Mouse (Mus musculus): Measurements from ENCODE around the gene Chl1.
A peak's percentile ranks its signal among the peaks of the same experiment; 100 is the strongest.

Gene Chl1

DNA sequence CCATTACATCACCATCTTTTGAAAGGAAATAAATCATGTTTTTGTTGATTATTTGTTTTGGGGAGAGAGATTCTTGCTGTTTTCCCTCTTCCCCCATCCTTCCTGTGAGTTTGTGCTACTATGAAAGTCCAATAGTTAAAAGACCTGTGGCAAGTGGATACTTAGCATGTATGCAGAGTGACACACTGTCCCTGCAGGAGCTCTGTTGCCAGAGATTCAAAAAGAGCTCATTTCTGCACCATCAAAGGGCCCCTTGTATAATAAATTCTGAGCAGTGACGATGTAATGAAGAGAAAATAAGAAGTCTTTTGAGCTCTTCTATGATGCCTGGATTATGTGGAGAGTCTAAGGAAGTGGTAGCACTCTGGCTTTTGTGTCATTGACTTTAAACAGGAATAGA, 33.4 kb downstream of the Chl1 start:
- DNase-seq: no peak

DNA sequence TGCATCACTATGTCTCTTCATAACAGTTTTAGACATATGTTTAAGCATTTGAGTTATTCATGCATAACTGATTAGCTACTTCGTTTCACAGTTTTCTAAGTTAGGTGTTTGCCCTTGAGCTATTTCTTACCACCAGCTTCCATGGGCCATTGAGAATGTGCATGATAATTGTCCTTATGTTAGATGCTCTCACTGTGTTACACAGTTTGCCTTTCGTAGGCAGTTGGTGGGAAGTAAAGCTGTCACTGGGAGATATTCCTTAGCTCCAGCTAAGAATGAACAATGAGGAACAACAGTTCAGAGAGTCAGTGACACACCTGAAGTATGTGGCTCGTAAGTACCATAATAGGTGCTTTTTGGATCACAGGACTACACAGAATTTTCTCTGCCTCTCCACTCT, 35.9 kb downstream of the Chl1 start:
- no peak for DNase-seq

DNA sequence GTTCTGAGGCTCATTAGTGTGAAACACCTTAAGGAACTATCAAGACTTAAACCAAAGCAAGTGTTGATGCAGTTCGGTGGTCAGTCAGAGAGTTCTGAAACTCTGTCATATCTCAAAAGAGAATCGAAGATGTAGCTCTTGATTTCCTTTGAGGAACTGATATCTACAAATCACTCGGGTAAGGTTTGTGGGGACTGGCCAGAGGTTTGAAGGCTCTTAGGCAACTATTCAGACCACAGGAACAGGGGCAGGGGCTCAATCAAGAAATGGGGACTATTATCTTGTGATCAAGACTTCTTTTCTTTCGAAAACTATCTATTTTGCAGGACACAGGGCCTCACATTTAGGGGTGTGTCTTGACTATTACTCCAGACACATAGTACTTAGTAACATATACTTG, 39.5 kb downstream of the Chl1 start:
- no peak for DNase-seq

GRCm38 (mm10) chr6:103558037-103558893, 47.9 kb downstream of the Chl1 start:
- DNase-seq: no peak

DNA sequence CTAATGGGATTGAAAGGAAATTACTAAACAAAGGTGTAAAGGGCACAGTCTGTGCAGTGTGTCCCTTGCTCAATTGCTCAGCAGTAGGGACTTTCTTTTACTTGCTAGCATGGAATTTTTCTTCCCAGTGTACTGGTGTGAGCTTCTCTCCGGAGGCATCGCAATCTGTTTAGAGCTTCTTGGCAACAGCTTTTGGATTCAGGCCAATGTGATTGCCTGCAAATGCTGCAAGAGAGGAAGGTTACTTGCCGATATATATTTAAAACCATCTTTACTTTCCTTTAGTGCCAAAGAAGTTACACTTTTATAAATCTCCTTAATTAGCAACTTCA, 48.5 kb downstream of the Chl1 start:
- peak; percentile 28 for DNase-seq

DNA sequence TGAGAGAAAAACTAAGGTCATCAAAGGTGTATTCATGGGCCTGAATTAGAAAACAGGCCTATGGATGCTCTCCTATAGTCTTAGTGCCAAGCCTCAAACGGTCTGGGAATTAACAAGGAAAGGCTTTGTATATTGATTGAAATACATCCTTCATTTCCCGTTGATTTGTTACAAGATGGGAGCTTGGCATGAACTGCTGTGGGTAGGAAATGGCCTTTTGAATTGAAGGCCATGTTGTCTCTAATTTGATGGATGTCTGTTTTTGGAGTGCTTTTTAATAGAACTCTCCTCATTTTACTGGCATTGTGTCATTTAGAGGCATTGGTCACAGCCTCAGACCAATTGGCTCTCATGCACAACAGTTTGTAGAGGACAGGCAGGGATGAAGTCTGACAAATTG, 49.0 kb downstream of the Chl1 start:
- DNase-seq: no peak

GRCm38 (mm10) chr6:103564811-103565210, 54.4 kb downstream of the Chl1 start:
- peak; percentile 61 for DNase-seq

DNA sequence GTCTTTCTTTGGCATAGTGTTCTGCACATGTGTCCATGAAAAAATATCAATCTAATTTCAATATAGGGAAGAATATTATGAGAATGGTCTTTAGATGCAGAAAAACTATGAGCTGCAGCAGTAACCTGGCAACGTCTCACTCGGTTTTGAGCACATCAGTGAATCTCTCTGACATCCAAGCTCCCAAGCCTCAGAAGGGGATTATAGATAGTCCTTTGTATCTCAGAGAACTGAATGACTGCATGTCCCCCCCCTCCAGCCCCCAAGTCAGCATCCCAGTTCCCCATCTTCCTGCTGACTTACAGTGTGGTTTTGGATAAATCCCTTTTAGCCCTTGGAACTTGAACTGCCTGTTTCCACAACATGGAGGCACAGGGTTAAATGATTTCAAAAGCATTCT, 56.9 kb downstream of the Chl1 start:
- DNase-seq: peak; percentile 28

DNA sequence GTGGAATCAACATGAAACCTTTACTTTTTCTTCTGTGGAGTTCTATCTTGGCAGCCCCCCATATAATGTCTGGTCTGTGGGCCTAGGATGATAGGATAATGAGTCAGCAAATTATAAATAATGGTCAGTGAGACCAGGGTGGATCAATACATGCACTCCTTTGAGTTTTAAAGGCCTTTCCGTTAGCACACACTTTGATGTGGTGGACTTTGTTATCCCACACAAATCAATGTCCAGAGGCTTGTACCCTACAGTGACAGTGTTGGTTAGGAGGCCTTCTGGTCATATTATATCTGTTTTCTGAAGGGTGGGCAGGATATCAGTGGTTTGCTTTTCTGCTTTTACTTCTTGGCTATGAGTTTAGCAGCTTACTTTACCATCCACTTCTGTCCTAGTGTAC, 62.3 kb downstream of the Chl1 start:
- DNase-seq: no peak

DNA sequence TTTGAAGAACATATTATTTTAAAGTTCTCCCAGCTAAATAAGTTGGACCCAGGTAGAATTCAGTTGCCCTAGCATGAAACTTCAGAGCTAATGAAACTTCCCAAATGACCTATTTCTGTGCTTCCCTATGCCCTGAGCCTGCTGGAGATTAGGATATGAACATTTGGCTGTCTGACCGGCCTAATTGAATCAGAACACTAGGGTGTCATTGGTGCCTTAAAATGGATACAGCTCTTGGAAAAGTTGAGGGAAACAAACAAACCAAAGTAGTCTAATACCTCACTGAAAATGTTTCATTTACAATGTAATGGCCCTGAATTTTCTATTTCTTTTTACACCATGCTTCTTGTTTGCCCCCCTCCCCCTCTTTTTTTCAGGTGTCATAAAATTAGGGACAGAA, 73.8 kb downstream of the Chl1 start:
- DNase-seq: peak; percentile 61

DNA sequence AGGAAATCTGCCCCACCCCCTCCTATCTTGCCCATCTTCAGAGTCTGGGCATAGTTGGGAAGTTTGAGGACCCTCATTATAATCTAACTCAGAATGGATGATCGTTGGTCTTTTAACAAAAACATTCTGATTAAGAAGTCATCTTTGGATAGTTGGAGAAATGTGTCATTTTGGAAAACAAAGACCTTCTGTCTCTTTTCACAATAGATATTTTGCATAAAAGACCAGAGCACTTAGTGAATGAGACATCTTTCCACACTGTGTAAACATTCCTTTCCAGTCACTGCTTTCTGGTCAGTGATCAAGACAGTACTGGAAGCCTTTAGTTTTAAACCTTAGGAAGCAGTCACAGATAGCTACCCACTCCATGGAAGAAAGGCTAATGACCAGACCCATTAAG, 75.3 kb downstream of the Chl1 start:
- no peak for DNase-seq

- DNase-seq: no peak
Observed at GRCm38 (mm10) chr6:103586081-103586480, 75.7 kb downstream of the Chl1 start.

GRCm38 (mm10) chr6:103602070-103602469, 91.7 kb downstream of the Chl1 start:
- DNase-seq: no peak

GRCm38 (mm10) chr6:103610656-103611055, 100.3 kb downstream of the Chl1 start:
- DNase-seq: no peak

DNA sequence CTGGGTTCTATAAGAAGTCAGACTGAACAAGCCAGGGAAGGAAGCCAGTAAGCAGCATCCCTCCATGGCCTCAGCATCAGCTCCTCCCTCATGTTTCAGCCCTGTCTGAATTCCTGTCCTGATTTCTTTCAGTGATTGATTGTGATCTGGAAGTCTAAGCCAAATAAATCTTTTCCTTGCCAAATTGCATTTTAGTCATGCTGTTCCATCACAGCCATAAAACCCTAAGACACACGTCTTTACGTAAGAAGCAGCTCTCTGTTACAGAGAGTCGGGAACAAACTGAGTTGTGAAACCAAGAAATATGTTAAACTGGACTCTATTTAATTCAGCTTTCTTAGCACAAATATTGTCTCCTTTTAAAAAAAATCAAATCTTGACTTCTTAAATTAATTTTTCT, 102.2 kb downstream of the Chl1 start:
- DNase-seq: no peak

GRCm38 (mm10) chr6:103613714-103614113, 103.3 kb downstream of the Chl1 start:
- DNase-seq: no peak

GRCm38 (mm10) chr6:103615924-103616602, 105.7 kb downstream of the Chl1 start:
- no peak for DNase-seq

GRCm38 (mm10) chr6:103620880-103621279, 110.5 kb downstream of the Chl1 start:
- DNase-seq: no peak

DNA sequence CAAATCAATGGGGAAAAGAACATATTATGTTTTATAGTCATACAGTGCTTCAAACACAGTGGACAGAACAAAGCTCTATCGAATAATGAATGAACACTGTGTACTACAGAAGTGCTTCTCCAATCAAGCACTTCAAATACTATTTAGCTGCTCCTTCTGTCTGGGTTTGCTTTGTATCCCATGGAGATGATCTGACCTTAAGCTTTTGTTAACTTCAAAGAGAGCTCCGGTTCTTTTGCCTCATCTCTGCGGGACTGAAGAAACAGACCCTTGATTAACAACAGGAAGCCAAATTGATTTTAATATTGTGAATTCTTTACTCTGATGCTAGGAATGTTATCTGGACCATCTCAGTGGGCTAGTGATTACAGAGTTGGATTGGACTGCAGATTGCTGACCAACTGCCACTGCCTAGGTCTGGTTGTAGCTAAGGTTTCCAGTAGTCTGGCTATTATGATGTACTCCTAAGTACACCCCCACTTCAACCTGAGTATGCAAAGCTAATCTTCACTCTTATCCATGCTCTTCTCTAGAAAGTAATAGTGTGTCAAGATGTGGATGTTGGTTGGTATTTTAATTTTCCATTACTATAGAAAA, 111.8 kb downstream of the Chl1 start:
- no peak for DNase-seq

DNA sequence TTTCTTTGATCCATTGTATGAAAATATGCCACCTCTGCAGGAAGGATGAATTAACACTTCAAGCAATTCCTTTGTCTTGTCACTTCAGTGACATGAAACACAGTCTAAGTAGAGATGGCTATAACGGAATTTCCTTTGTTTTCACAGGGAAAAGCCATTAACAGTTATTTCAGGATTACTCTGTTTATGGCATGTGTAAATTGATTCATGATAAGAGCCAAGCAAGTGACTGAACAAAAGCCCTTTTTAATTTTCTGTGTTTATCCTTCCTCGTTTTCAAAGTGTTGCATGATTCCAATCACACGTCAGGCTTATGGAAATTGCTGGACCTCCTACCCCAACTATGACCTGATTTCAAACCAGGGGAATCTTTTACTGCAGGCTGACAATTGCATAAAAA, 122.5 kb downstream of the Chl1 start:
- no peak for DNase-seq

DNA sequence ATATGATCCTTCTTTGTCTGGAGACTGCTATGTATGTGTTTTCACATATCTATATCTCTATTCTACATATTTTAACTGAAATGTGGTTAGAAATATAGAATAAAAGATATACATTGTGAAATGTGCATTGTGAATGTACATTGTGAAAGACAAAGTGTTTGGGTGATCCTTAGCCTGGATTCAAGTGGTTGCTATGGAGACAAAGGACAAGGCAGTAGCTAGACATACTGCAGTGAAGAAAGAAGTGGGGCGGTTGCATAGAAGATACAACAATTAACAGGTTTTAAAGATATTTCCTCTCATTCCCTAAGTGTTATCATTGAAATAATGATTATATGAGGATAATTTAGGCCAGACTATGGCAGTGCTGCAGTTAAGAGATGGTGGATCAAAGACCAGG, 146.4 kb downstream of the Chl1 start:
- no peak for DNase-seq

GRCm38 (mm10) chr6:103659173-103659572, 148.8 kb downstream of the Chl1 start:
- DNase-seq: no peak

DNA sequence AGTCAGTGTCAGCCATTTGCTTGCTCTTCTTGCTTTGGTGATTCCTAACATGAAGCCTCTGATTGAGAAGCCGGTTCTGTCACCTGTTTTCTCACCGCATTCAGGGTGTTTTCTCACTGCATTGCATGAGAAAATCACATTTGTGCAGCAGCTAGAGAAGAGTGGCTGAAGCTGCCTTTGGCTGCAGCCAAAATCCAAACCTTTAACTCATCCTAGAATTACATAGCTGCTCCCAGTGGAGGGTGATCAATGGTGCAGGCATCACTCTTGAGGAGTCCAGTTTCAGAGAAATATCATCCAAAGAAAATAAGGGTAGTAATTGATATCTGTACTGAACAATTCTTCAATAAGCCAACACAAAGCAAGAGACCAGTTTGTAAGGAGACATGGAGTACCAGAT, 154.8 kb downstream of the Chl1 start:
- no peak for DNase-seq

DNA sequence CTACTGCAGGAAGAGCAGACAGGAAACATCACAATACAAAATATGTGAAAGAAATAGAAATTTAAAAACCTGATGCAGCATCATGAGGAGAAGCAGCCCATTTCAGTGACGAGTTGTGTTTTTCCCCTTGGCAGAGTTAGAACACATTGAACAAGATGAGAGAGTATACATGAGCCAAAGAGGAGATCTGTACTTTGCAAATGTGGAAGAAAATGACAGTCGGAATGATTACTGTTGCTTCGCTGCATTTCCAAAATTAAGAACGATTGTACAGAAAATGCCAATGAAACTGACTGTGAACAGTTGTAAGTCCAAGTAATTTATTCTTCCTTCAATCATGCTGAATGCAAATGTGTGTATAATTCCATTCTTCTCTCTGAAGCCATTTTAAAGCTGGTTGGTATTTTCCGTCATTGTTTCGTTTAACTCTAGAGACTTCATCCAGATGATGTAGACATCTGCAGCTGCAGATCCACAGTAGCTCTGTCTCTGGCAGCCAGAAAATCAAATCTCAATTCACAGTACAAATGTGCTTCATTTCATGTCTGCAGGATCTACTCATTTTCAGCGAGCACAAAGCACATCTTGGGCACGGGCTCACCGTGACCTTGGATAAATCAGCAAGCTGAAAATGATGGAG, 155.4 kb downstream of the Chl1 start:
- no peak for DNase-seq
